Mouse (Mus musculus): ENCODE data around the gene Gp9. TPM values are rescaled to one million over a fixed set of nuclear protein-coding genes. Genes with fewer than 3 reads are reported as not detected.

The Gp9 gene
- polyA plus RNA-seq, 1 experiment from 2014 or later = 3.4 TPM

DNA sequence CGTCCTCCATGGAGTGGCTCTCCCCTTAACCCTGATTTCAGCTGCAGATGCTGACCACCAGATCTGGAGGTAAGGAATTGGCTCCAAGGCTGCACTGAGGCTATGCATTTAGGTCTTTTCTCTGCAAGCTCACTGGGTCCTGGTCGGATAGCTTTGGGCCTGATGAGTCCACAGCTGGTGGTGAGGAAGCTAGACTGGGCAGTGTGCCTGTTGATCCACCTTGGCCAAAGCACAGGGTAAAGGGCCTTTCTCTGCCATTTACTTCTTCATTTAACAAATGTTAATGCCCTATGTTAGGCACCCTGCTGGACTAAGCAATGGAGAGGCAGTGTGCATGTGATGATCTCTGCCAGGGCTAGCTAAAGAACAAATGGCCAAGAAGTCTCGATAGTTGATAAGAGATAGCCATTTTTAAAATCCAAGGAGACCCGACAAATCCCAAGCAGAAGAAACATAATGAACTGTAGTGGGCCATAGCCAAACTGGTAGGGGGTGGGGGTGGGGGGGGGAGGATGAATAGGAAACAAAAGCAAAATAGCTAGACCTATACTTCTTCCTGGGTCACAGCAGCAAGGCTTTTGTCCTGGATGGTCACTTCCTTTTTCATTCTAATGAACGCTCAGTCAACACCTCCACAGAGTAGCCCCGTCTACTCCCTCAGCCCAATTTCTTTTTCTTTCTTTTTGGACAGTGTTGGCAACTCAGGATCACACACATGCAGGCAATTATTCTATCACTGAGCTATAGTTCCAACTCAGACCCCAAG, 17.7 kb downstream of the Gp9 start:
- Histone ChIP-seq H3K4me3 (ENCODE audit: control insufficient read depth in 1 of 2, insufficient read depth in 1 of 2, low read depth in 1 of 2, low read length in 2 of 2) (no peak overlapping the region), H3K27me3 (ENCODE audit: control insufficient read depth, insufficient read depth, low read length) (no peaks in the 10 kb centered on the region), H3K36me3 (ENCODE audit: control insufficient read depth, insufficient read depth, low read length) (peaks cover 12% of the 10 kb centered on the region), H3K27ac (replicated peaks in 1 of 2; ENCODE audit: control insufficient read depth in 1 of 2, insufficient read depth in 1 of 2, low read depth in 2 of 2, low read length in 2 of 2) (no peak overlapping the region), H3K4me1 (ENCODE audit: control insufficient read depth in 2 of 2, insufficient read depth in 2 of 2, low read length in 2 of 2) (peaks cover 5% of the 10 kb centered on the region in 2 experiments; a peak in 2 of 4 replicates), H3K4me2 (ENCODE audit: low read length) (no peak overlapping the region), H3K9ac (ENCODE audit: low read length) (no peak overlapping the region), H3K9me3 (ENCODE audit: control insufficient read depth, low read length) (no peaks in the 10 kb centered on the region)
- WGBS = 56% methylated on average over 6 of the region's 6 CpGs
- ATAC-seq (ENCODE audit: insufficient number of reproducible peaks, insufficient read depth, low FRiP score, low read depth) = no peak

DNA sequence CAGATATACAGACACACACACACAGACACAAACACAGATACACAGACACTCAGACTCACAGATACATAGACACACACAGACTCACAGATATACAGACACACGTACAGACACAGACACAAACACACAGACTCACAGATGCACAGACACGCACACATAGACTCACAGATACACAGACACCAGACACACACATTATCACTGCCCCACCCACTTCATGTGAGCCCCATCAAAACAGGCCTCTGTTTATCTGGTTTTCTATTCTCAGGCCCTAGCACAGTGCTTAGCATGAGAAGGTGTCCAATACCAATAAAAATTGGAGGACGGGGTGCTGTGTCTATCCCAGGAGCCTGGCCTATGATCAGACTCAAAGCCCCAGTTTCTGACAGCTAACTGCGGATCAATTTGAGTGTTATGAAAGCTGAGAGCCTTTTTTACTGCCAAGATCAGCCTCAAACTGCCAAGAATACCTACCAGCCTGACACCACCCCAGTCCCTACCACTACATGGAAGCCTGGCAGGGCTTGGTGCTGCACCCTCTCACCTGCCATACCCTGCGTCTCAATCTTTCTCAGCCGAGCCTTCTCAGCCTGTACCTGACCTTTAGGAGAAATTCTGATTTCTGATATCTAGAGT, 18.5 kb downstream of the Gp9 start:
- H3K9ac ChIP-seq (ENCODE audit: low read length) = no peak overlapping the region
- peaks cover 12% of the 10 kb centered on the region for H3K36me3 ChIP-seq (ENCODE audit: control insufficient read depth, insufficient read depth, low read length)
- no peak overlapping the region for H3K27ac ChIP-seq (replicated peaks in 1 of 2; ENCODE audit: control insufficient read depth in 1 of 2, insufficient read depth in 1 of 2, low read depth in 2 of 2, low read length in 2 of 2)
- no peaks in the 10 kb centered on the region for H3K27me3 ChIP-seq (ENCODE audit: control insufficient read depth, insufficient read depth, low read length)
- no peak overlapping the region for H3K4me2 ChIP-seq (ENCODE audit: low read length)
- H3K4me3 ChIP-seq (ENCODE audit: control insufficient read depth in 1 of 2, insufficient read depth in 1 of 2, low read depth in 1 of 2, low read length in 2 of 2) = no peak overlapping the region
- H3K9me3 ChIP-seq (ENCODE audit: control insufficient read depth, low read length) = no peaks in the 10 kb centered on the region
- no peak for ATAC-seq (ENCODE audit: insufficient number of reproducible peaks, insufficient read depth, low FRiP score, low read depth)
- 87% methylated on average over 6 of the region's 6 CpGs for WGBS
- peaks cover 0 to 2% of the 10 kb centered on the region in 2 experiments; a peak in 1 of 4 replicates for H3K4me1 ChIP-seq (ENCODE audit: control insufficient read depth in 2 of 2, insufficient read depth in 2 of 2, low read length in 2 of 2)

DNA sequence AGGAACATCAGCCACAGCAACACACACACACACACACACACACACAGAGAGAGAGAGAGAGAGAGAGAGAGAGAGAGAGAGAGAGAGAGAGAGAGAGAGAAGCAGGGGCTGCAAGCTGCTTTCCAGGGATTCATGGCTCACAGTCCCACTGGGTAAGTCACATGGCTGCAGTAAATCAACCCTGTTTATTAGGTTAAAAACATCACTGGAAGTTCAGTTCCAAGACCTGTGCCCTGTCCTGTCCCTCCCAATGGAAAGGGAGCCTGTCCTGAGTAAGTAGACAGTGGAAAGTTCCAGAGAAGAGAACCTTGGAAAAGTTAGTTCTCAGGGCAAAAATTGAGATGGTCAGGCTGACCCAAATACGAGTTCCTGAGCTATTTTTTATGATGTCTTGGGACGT, 19.4 kb downstream of the Gp9 start:
- Histone ChIP-seq H3K36me3 (ENCODE audit: control insufficient read depth, insufficient read depth, low read length) (peaks cover 6% of the 10 kb centered on the region), H3K9me3 (ENCODE audit: control insufficient read depth, low read length) (no peaks in the 10 kb centered on the region), H3K4me3 (ENCODE audit: control insufficient read depth in 1 of 2, insufficient read depth in 1 of 2, low read depth in 1 of 2, low read length in 2 of 2) (no peak overlapping the region), H3K27me3 (ENCODE audit: control insufficient read depth, insufficient read depth, low read length) (no peaks in the 10 kb centered on the region), H3K4me2 (ENCODE audit: low read length) (no peak overlapping the region), H3K27ac (replicated peaks in 1 of 2; ENCODE audit: control insufficient read depth in 1 of 2, insufficient read depth in 1 of 2, low read depth in 2 of 2, low read length in 2 of 2) (no peak overlapping the region), H3K4me1 (ENCODE audit: control insufficient read depth in 2 of 2, insufficient read depth in 2 of 2, low read length in 2 of 2) (peaks cover 0 to 2% of the 10 kb centered on the region in 2 experiments; a peak in 1 of 4 replicates), H3K9ac (ENCODE audit: low read length) (no peak overlapping the region)
- WGBS = 46% methylated on average over 2 of the region's 2 CpGs
- no peak for ATAC-seq (ENCODE audit: insufficient number of reproducible peaks, insufficient read depth, low FRiP score, low read depth)

DNA sequence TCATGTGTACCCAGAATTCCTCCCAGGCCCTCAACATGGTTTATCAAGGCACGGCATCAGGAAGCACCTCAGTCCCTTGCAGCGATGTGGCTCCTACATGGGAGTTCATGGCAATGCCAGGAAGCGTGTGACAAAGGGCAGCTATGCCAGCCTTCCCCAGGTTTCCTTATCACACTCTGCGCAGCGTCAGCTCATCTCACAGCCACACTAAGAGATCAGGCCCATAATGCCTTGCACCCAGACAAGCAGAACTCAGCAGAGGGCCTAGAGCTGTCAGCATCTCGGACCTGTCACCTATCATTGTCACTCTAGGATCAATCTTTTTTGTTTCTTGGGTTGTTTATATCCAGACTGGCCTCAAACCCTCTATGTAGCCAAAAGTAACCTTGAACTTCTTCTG, 21.7 kb downstream of the Gp9 start:
- no peak for ATAC-seq (ENCODE audit: insufficient number of reproducible peaks, insufficient read depth, low FRiP score, low read depth)
- Histone ChIP-seq H3K27ac (replicated peaks in 1 of 2; ENCODE audit: control insufficient read depth in 1 of 2, insufficient read depth in 1 of 2, low read depth in 2 of 2, low read length in 2 of 2) (no peak overlapping the region), H3K27me3 (ENCODE audit: control insufficient read depth, insufficient read depth, low read length) (no peaks in the 10 kb centered on the region), H3K4me2 (ENCODE audit: low read length) (no peak overlapping the region), H3K4me1 (ENCODE audit: control insufficient read depth in 2 of 2, insufficient read depth in 2 of 2, low read length in 2 of 2) (peaks cover 0 to under 1% of the 10 kb centered on the region in 2 experiments; a peak in 1 of 4 replicates), H3K36me3 (ENCODE audit: control insufficient read depth, insufficient read depth, low read length) (0 out of 2 replicates have a peak, but pooled peaks cover 2% of the 10 kb centered on the region), H3K9ac (ENCODE audit: low read length) (no peak overlapping the region), H3K9me3 (ENCODE audit: control insufficient read depth, low read length) (no peaks in the 10 kb centered on the region), H3K4me3 (ENCODE audit: control insufficient read depth in 1 of 2, insufficient read depth in 1 of 2, low read depth in 1 of 2, low read length in 2 of 2) (no peak overlapping the region)
- 63% methylated on average over 6 of the region's 6 CpGs for WGBS

DNA sequence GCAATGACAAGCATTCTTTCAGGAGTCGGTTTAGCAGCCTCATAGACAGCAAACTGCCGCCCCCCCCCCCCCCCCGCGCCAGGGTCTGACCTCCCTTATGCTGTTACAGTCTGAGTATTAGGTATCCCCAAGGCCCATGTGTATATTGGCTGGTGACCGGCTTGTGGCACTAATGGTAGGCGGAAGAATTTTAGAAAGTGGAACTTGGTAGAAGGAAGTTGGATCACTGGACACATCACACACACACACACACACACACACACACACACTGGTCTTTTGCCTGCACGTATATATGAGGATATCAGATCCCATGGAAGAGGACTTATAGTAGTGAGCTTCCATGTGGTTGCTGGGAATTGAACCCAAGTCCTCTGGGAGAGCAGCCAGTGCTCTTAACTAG, 24.6 kb downstream of the Gp9 start:
- H3K4me2 ChIP-seq (ENCODE audit: low read length) = no peak overlapping the region
- H3K9ac ChIP-seq (ENCODE audit: low read length) = no peak overlapping the region
- no peak overlapping the region for H3K4me3 ChIP-seq (ENCODE audit: control insufficient read depth in 1 of 2, insufficient read depth in 1 of 2, low read depth in 1 of 2, low read length in 2 of 2)
- 77% methylated on average over 5 of the region's 7 CpGs for whole genome bisulfite sequencing
- H3K27me3 ChIP-seq (ENCODE audit: control insufficient read depth, insufficient read depth, low read length) = no peaks in the 10 kb centered on the region
- peaks cover 0 to 2% of the 10 kb centered on the region in 2 experiments; a peak in 1 of 4 replicates for H3K4me1 ChIP-seq (ENCODE audit: control insufficient read depth in 2 of 2, insufficient read depth in 2 of 2, low read length in 2 of 2)
- no peak for ATAC-seq (ENCODE audit: insufficient number of reproducible peaks, insufficient read depth, low FRiP score, low read depth)
- no peaks in the 10 kb centered on the region for H3K9me3 ChIP-seq (ENCODE audit: control insufficient read depth, low read length)
- no peak overlapping the region for H3K27ac ChIP-seq (replicated peaks in 1 of 2; ENCODE audit: control insufficient read depth in 1 of 2, insufficient read depth in 1 of 2, low read depth in 2 of 2, low read length in 2 of 2)
- 0 out of 2 replicates have a peak, but pooled peaks cover 2% of the 10 kb centered on the region for H3K36me3 ChIP-seq (ENCODE audit: control insufficient read depth, insufficient read depth, low read length)

DNA sequence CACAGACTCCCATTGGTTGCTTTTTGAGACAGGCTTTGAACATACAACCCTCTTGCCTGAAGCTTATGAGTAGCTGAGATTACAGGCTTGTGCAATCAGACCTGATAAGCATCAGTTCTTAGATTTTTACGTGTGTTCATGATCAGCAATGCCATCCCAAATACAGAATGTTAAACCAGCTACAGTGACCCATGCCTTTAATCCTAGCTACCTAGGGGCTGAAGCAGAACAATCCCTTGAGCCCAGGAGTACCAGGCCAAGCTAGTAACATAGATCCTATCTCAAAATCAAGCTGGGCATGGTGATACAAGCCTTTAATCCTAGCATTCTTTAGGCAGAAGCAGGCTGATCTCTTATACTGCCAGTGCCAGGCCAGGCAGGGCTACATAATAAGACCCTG, 26.2 kb downstream of the Gp9 start:
- Histone ChIP-seq H3K9ac (ENCODE audit: low read length) (no peak overlapping the region), H3K27me3 (ENCODE audit: control insufficient read depth, insufficient read depth, low read length) (no peaks in the 10 kb centered on the region), H3K4me2 (ENCODE audit: low read length) (no peak overlapping the region), H3K36me3 (ENCODE audit: control insufficient read depth, insufficient read depth, low read length) (0 out of 2 replicates have a peak, but pooled peaks cover 2% of the 10 kb centered on the region), H3K9me3 (ENCODE audit: control insufficient read depth, low read length) (no peaks in the 10 kb centered on the region), H3K4me1 (ENCODE audit: control insufficient read depth in 2 of 2, insufficient read depth in 2 of 2, low read length in 2 of 2) (peaks cover 0 to 2% of the 10 kb centered on the region in 2 experiments; a peak in 1 of 4 replicates), H3K4me3 (ENCODE audit: control insufficient read depth in 1 of 2, insufficient read depth in 1 of 2, low read depth in 1 of 2, low read length in 2 of 2) (no peak overlapping the region), H3K27ac (replicated peaks in 1 of 2; ENCODE audit: control insufficient read depth in 1 of 2, insufficient read depth in 1 of 2, low read depth in 2 of 2, low read length in 2 of 2) (no peak overlapping the region)
- 78% methylated on average over 1 of the region's 1 CpGs for WGBS
- ATAC-seq (ENCODE audit: insufficient number of reproducible peaks, insufficient read depth, low FRiP score, low read depth) = no peak

DNA sequence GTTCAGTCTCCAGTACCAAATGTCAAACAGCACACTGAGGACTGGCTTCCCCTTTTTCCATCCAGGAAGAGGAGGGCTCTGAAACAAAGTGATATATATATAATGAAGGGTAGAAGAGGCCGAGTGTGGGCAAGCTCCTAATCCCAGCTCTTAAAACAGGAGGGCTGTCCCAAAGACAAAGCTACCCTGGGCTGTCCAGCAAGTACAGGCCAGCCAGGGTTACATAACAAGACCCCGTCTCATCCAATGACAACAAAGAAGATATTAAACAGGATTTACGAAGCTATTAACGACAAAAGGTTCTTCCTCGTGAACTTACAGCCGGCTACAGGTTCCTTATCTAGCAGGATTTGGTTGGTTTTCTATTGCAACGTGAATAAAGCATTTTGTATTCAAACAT, 27.0 kb downstream of the Gp9 start:
- H3K4me3 ChIP-seq (ENCODE audit: control insufficient read depth in 1 of 2, insufficient read depth in 1 of 2, low read depth in 1 of 2, low read length in 2 of 2) = no peak overlapping the region
- H3K36me3 ChIP-seq (ENCODE audit: control insufficient read depth, insufficient read depth, low read length) = 0 out of 2 replicates have a peak, but pooled peaks cover 2% of the 10 kb centered on the region
- ATAC-seq (ENCODE audit: insufficient number of reproducible peaks, insufficient read depth, low FRiP score, low read depth) = no peak
- no peak overlapping the region for H3K4me2 ChIP-seq (ENCODE audit: low read length)
- no peak overlapping the region for H3K27ac ChIP-seq (replicated peaks in 1 of 2; ENCODE audit: control insufficient read depth in 1 of 2, insufficient read depth in 1 of 2, low read depth in 2 of 2, low read length in 2 of 2)
- no peaks in the 10 kb centered on the region for H3K27me3 ChIP-seq (ENCODE audit: control insufficient read depth, insufficient read depth, low read length)
- no peaks in the 10 kb centered on the region for H3K9me3 ChIP-seq (ENCODE audit: control insufficient read depth, low read length)
- H3K9ac ChIP-seq (ENCODE audit: low read length) = no peak overlapping the region
- H3K4me1 ChIP-seq (ENCODE audit: control insufficient read depth in 2 of 2, insufficient read depth in 2 of 2, low read length in 2 of 2) = peaks cover 2 to 3% of the 10 kb centered on the region in 2 experiments; a peak in 2 of 4 replicates
- 79% methylated on average over 7 of the region's 7 CpGs for WGBS
